Mouse (Mus musculus) CH12.LX (cell line): ENCODE measurements at regions not wholly inside any gene's neighbourhood (a gene's known extent, or its start where the extent isn't known, plus 50 kb on each side); places are given as distances from the start of the nearest gene placed in this dataset.

Experiments used
- DNase-seq: peaks from one replicate; pipeline ENCODE4 v3.0.0-alpha.2; 2013; ENCODE audit errors: extremely low read depth
- H3K27ac ChIP-seq: 2 replicates; pipeline ENCODE4 v1.5.1; 2012; ENCODE audit warnings: low read depth, mild to moderate bottlenecking, control low read depth, moderate library complexity; ENCODE audit not compliant: insufficient read depth
- H3K27me3 ChIP-seq: replicated peaks from 2 replicates; pipeline ENCODE3; 2012; ENCODE audit warnings: inconsistent platforms
- H3K36me3 ChIP-seq, 2 experiments: replicated peaks in 1 of 2; 2 replicates each; pipeline versions ENCODE3 to v1.6.1; 2012; ENCODE audit warnings: inconsistent platforms in 1 of 2, low read length in 1 of 2, mild to moderate bottlenecking in 1 of 2, mixed read lengths in 1 of 2, moderate library complexity in 1 of 2; ENCODE audit not compliant: control insufficient read depth in 1 of 2, insufficient read depth in 1 of 2
- H3K4me1 ChIP-seq, 2 experiments: 2 replicates each; pipeline ENCODE4 v1.6.1; 2012; ENCODE audit warnings: inconsistent platforms in 1 of 2, moderate library complexity in 1 of 2; ENCODE audit not compliant: insufficient read depth in 2 of 2, control insufficient read depth in 1 of 2
- H3K4me2 ChIP-seq: 2 replicates; pipeline ENCODE4 v1.6.1; 2012; ENCODE audit warnings: low read depth, mild to moderate bottlenecking, control low read depth; ENCODE audit not compliant: poor library complexity, insufficient read depth, severe bottlenecking
- H3K4me3 ChIP-seq, 3 experiments: fragments of 150-350 bp in 1 of 3; sonication (generic) in 1 of 3; replicated peaks in 1 of 3; 2 replicates each; pipeline versions ENCODE3 to v1.5.1; 2011 to 2012; ENCODE audit warnings: low read depth in 2 of 3, low read length in 2 of 3, mild to moderate bottlenecking in 2 of 3, moderate library complexity in 2 of 3, control low read depth in 1 of 3, improper control_type of control experiment in 1 of 3, inconsistent platforms in 1 of 3, mixed read lengths in 1 of 3; ENCODE audit not compliant: poor library complexity in 1 of 3
- H3K79me2 ChIP-seq: replicated peaks from 2 replicates; pipeline ENCODE4 v1.6.1; 2012; ENCODE audit warnings: mild to moderate bottlenecking, moderate library complexity; ENCODE audit not compliant: control insufficient read depth, poor library complexity, insufficient read depth, severe bottlenecking; ENCODE audit errors: extremely low read depth
- H3K9ac ChIP-seq: 2 replicates; pipeline ENCODE4 v1.6.1; 2012; ENCODE audit warnings: low read depth, mild to moderate bottlenecking, control low read depth, moderate library complexity; ENCODE audit not compliant: insufficient read depth
- H3K9me3 ChIP-seq: replicated peaks from 2 replicates; pipeline ENCODE3; 2012; ENCODE audit warnings: low read length, inconsistent platforms, mixed read lengths
- BHLHE40 ChIP-seq: IDR thresholded peaks from 2 replicates; pipeline ENCODE4 v1.6.1; 2011; ENCODE audit warnings: mild to moderate bottlenecking, low read depth, low read length, improper control_type of control experiment
- CHD1 ChIP-seq: IDR thresholded peaks from 2 replicates; pipeline ENCODE4 v1.6.1; 2012; ENCODE audit warnings: low read depth, low read length, improper control_type of control experiment, inconsistent platforms
- CHD2 ChIP-seq: IDR thresholded peaks from 2 replicates; pipeline ENCODE4 v1.6.1; 2011; ENCODE audit warnings: low read length, improper control_type of control experiment
- CTCF ChIP-seq, 2 experiments: IDR thresholded peaks in 1 of 2; conservative IDR thresholded peaks in 1 of 2; 2 replicates each; pipeline ENCODE4 v1.5.1; 2011 to 2012; ENCODE audit warnings: low read depth in 2 of 2, low read length in 2 of 2, improper control_type of control experiment in 1 of 2, inconsistent platforms in 1 of 2, mild to moderate bottlenecking in 1 of 2, moderate library complexity in 1 of 2
- E2F4 ChIP-seq: IDR thresholded peaks from 2 replicates; pipeline ENCODE4 v1.6.1; 2011; ENCODE audit warnings: low read depth, low read length, improper control_type of control experiment; ENCODE audit not compliant: insufficient replicate concordance
- EP300 ChIP-seq: IDR thresholded peaks from 2 replicates; pipeline ENCODE4 v1.6.1; 2011; ENCODE audit warnings: low read length, improper control_type of control experiment
- GABPA ChIP-seq: IDR thresholded peaks from 2 replicates; pipeline ENCODE4 v1.6.1; 2012; ENCODE audit warnings: low read depth, low read length, improper control_type of control experiment, inconsistent platforms; ENCODE audit not compliant: insufficient replicate concordance
- HCFC1 ChIP-seq: IDR thresholded peaks from 2 replicates; pipeline ENCODE4 v1.6.1; 2012; ENCODE audit warnings: low read depth, mild to moderate bottlenecking, inconsistent platforms, low read length, improper control_type of control experiment
- IRF4 ChIP-seq: IDR thresholded peaks from 2 replicates; pipeline ENCODE4 v1.6.1; 2014; ENCODE audit warnings: low read depth, mild to moderate bottlenecking, inconsistent platforms, low read length, improper control_type of control experiment
- JUN ChIP-seq: IDR thresholded peaks from 2 replicates; pipeline ENCODE4 v1.6.1; 2011; ENCODE audit warnings: low read depth, mild to moderate bottlenecking, low read length, improper control_type of control experiment, moderate library complexity; ENCODE audit not compliant: insufficient read depth
- KAT2A ChIP-seq: IDR thresholded peaks from 2 replicates; pipeline ENCODE4 v1.6.1; 2012; ENCODE audit warnings: low read length, improper control_type of control experiment, inconsistent platforms; ENCODE audit not compliant: insufficient replicate concordance
- MAFK ChIP-seq: IDR thresholded peaks from 2 replicates; pipeline ENCODE4 v1.6.1; 2011; ENCODE audit warnings: low read length, improper control_type of control experiment; ENCODE audit not compliant: insufficient replicate concordance
- MXI1 ChIP-seq: IDR thresholded peaks from 2 replicates; pipeline ENCODE4 v1.6.1; 2011; ENCODE audit warnings: mild to moderate bottlenecking, low read depth, low read length, improper control_type of control experiment
- NELFE ChIP-seq: IDR thresholded peaks from 2 replicates; pipeline ENCODE4 v1.6.1; 2011; ENCODE audit warnings: low read depth, low read length, improper control_type of control experiment
- PAX5 ChIP-seq: IDR thresholded peaks from 2 replicates; pipeline ENCODE4 v1.6.1; 2012; ENCODE audit warnings: low read length, inconsistent platforms, mixed read lengths
- POLR2A ChIP-seq: IDR thresholded peaks from 2 replicates; pipeline ENCODE4 v1.6.1; 2011; ENCODE audit warnings: low read depth, mild to moderate bottlenecking, improper control_type of control experiment, low read length
- RAD21 ChIP-seq: IDR thresholded peaks from 2 replicates; pipeline ENCODE4 v1.6.1; 2011; ENCODE audit warnings: low read depth, mild to moderate bottlenecking, low read length, improper control_type of control experiment, moderate library complexity
- SIN3A ChIP-seq: IDR thresholded peaks from 2 replicates; pipeline ENCODE4 v1.6.1; 2012; ENCODE audit warnings: low read length, improper control_type of control experiment, inconsistent platforms
- ZMIZ1 ChIP-seq: IDR thresholded peaks from 2 replicates; pipeline ENCODE4 v1.6.1; 2012; ENCODE audit warnings: low read depth, mild to moderate bottlenecking, inconsistent platforms, low read length, improper control_type of control experiment
- dilution Hi-C: fragments of 300-500 bp; cut with MboI; formaldehyde crosslinking; loops from 2 replicates; pipeline ENCODE4 v1.14.3; 2020; ENCODE audit warnings: low sequenced_read_pairs; ENCODE audit not compliant: extremely low pct_unique_long_range_greater_than_20kb, extremely low pct_ligation_motif_present
- in situ Hi-C: fragments of 300-500 bp; cut with MboI; formaldehyde crosslinking; loops from 3 replicates; pipeline ENCODE4 v1.14.3; 2019; ENCODE audit warnings: low sequenced_read_pairs, low pct_ligation_motif_present, low pct_unique_long_range_greater_than_20kb, mixed read lengths

GRCm38 (mm10) chr7:51307757-51308156 is 203.1 kb upstream of the Ano5 start:
- no peaks in the 10 kb centered on the region for H3K4me1 ChIP-seq
- H3K27ac ChIP-seq, result no peak overlapping the region
- no peaks in the 10 kb centered on the region for H3K27me3 ChIP-seq
- no peak for DNase-seq
- no peaks in the 10 kb centered on the region for H3K36me3 ChIP-seq
- H3K79me2 ChIP-seq, result no peaks in the 10 kb centered on the region
- H3K9ac ChIP-seq, result no peak overlapping the region
- TF ChIP-seq PAX5 (no peak), CTCF (conservative IDR thresholded peaks at IDR 0.05 in 1 of 2, IDR thresholded peaks at IDR 0.05 in 1 of 2; ENCODE audit: low read depth in 2 of 2, low read length in 2 of 2) (no peak), POLR2A (no peak), KAT2A (no peak), HCFC1 (no peak), EP300 (no peak), RAD21 (no peak), BHLHE40 (no peak), CHD1 (no peak), JUN (no peak), MXI1 (no peak), GABPA (no peak), E2F4 (no peak)
- in situ Hi-C loops (no loop called here), dilution Hi-C loops (no loop called here)
- H3K4me3 ChIP-seq, result no peak overlapping the region
- H3K9me3 ChIP-seq, result peaks cover 40% of the 10 kb centered on the region
- no peak overlapping the region for H3K4me2 ChIP-seq

- Histone ChIP-seq H3K36me3 (no peaks in the 10 kb centered on the region), H3K27ac (no peak overlapping the region), H3K4me1 (no peaks in the 10 kb centered on the region), H3K9me3 (peaks cover 48% of the 10 kb centered on the region), H3K4me3 (no peak overlapping the region), H3K4me2 (no peak overlapping the region), H3K9ac (no peak overlapping the region), H3K27me3 (no peaks in the 10 kb centered on the region), H3K79me2 (no peaks in the 10 kb centered on the region)
- DNase-seq, result no peak
- TF ChIP-seq NELFE (no peak), HCFC1 (no peak), ZMIZ1 (no peak), IRF4 (no peak), SIN3A (no peak), MAFK (no peak), CHD2 (no peak), EP300 (no peak)
- in situ Hi-C loops, result no loop called here
- dilution Hi-C loops, result no loop called here
These were observed 200.6 kb upstream of the Ano5 start for GRCm38 (mm10) chr7:51310191-51310590.
